Mouse (Mus musculus): ENCODE data around the gene Mtmr12. TPM values are rescaled to one million over a fixed set of nuclear protein-coding genes. Genes with fewer than 3 reads are reported as not detected.
"Not testable (repeated sequence)": the region's sequence is repeated elsewhere in the genome, so short reads cannot be mapped to it uniquely, and the experiment has no call there.

The Mtmr12 gene
- polyA plus RNA-seq (2017; shearing (Covaris generic)), result 10 to 100 TPM; 22.2 to 26.2 (median 25.0) TPM

- peak; percentile 86 for ATAC-seq
Measured at GRCm38 (mm10) chr15:12204319-12205159, at the start of gene Mtmr12. Gene Mtmr12 (plus strand): TSS chr15:12205028.

DNA sequence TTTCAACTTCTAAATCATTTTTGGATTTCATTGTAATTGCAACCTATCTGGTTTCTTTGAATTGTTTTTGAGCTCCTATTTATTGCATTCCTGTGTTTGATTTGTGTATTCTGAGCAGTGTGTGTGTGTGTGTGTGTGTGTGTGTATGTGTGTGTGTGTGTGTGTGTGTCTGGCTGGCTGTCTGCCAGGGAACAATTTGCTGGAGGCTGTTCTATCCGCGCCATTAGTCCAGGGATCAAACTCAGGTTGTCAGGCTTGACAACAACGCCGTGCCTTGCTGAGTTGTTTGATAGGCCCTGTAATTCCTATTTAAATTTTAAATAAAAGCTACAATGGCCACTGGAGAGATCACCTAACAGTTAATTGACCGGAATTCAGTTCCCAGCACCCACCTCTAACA is 26.7 kb upstream of the Mtmr12 start:
- no peak for ATAC-seq

DNA sequence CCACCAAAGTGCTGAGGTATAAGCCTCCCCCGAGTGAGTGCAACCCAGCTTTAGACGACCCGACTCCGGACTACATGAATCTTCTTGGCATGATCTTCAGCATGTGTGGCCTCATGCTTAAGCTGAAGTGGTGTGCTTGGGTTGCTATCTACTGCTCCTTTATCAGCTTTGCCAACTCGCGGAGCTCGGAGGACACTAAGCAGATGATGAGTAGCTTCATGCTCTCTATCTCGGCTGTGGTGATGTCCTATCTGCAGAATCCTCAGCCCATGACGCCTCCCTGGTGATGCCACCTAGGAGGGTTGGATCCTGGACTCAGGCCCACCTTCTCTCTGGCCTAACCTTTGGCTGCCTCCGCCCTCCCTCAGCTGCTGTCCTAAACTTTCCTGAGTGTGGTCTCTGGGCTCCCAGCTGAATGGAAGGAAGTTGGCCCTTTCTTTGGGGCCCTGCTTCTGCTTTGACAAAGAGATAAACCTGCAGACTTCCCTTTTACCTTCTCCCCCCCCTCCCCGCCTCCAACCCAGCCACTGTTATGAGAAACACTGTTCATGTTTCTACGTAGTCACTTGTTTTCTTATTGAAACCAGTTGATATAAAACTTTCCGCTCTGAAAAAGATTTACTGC is 23.5 kb upstream of the Mtmr12 start:
- not testable (repeated sequence) for ATAC-seq

DNA sequence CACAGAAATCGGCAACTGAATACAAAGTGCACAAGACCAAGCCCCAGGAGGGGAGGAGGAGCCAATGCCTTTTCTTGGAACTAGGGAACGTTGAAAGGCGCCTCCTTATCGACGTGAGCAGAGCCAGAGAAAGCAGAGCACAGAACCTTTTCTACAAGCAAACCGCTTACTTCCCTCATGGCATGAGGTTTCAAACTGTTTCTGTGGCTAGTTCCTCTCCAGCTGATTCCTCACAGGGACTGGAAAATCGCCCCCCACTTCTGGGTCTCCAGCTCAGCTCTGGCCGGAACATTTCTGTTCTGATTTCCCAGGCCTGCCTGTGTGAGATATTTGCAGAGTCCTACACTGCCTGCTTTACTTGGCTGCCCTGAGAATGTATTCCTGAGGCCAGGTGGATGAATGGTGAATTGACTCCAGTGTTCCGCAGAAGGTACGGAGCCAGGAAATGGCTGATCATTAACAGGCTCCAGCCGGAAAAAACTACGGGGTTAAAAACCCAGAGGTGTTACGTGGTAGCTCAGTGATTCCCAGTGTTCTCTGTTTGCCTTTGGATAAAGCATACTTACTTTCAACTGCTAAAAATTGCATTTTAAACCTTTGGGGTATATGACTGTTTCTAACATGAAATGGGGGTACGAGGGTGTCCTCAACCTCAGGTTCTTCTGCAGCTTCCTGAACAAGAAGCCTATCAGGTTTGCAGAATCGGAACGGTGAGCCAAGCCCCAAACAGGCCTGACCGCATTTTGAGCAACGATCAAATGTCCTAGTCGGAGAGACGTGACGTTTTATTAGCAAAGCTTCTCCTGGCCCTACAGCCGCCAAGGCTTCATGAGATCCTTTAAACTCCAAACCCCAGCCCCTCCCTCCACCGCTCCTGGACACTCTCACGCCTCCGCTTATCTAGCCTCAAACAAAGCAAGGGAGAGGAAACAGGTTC is 10.7 kb upstream of the Mtmr12 start:
- ATAC-seq, result no peak

DNA sequence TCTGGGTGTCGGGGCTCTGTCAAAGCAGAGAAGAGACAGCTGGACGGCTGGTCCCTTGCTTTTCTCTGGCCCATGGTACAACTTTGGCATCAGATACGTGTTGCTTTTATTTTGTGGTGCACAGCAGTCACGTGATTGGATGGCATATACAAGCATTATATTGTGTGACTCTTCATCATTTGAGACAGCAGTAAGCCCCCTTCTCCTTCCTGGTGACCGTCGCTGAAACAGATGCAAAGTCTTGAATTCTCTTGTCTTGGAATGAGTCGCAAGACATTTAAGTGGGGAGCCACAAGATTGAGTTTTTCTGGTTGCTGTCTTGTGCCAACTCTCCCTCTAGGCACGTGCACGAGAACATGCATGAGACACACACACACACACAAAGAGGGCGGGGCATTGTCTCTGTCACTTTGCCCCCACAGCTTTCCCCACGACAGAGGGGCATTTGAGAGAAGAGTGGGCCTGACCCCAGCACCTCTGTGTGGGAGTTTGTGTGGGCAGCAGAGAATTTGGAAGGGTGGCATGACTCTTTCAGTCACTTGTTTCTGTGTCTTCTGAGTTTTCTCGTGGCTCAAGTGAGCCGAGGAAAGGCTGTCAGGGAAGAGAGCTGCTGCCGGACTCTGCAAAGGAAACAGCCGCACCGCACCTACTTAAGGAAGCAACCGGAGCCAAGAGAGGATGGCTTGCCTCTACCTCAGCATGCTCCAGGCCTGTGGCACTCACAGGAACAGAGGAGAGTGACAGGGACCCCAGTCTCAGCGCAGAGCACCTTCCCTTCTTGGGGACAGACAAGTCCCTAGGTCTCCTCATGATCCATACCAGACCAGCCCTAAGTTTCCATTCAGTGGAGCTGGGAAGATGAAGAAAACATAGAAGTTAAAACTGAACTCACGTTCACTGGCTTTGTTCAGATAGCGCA is 9.8 kb upstream of the Mtmr12 start:
- no peak for ATAC-seq

GRCm38 (mm10) chr15:12195966-12196365 is 8.9 kb upstream of the Mtmr12 start:
- ATAC-seq, result no peak

DNA sequence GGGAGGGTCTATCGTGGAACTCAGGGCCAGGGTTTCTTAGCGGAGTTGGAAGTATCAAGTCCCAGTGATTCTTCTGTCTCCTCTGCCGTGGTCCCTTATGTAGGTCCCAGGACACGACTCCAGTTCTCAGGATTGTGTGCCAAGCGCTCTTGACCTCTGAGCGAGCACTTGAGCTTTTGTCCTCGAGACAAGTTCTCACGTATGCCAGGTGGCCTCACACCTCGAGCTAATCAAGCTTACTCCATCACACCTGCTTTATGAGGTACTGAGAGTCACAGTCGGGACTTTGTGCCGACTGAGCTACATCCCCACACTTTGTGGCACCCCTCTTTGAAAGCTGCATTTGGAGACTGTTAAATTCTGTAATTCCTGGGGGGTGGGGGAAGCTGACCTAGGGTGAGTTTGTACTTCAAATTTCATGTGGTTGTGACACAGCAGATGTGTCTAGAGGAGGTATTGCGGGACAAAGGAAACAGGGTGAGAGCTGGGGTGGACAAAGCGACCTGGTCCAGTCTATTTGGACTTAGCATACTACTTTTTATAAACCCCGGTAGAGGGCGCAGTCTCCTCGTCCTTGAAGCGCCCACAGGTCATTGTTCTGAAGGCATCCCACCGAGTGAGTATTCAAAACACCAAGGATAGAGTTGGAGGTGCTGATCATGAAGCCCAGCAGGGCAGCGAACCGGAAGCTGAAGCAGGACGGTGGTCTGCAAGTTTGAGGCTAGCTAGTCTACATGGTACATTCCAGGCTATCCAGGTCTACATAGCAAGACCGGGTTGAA is 8.2 kb upstream of the Mtmr12 start:
- ATAC-seq, result peak; percentile 75

DNA sequence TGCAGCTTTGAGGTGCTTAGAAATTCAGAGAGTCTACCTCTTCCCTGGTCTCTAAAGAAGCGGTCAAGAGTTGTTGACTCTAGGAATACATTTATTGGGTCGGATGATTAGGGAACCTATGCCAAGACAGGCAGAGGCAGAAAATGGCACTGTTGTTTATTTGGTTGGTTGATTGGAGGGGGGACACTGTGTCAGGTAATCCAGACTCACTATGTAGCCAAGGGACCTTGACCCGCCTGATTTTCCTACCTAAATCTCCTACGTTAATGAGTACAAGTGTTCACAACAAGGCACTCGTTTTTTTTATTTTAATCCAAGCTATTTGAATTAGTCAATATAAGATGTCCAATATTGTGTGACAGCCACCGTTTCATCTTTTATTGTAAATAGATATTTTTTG is 7.5 kb upstream of the Mtmr12 start:
- no peak for ATAC-seq

- no peak for ATAC-seq
Measured at GRCm38 (mm10) chr15:12200021-12200420, 4.8 kb upstream of the Mtmr12 start.

DNA sequence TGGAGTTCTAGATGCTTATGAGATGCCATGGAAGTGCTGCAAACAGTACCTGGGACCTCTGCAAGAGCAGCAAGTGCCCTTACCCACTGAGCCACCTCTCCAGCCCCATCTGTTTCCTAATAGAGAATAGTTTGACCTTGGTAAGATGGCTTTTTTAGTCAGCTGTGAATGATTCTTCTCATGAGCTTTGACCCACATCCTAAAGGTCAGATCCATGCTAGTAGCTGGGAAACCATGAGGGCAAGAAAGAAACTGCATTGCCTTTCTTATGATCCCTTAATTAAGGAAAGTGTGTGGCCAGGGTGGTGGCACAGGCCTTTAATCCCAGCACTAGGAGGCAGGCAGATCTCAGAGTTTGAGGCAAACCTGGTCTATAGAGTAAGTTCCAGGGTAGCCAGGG is 3.0 kb upstream of the Mtmr12 start:
- no peak for ATAC-seq

- no peak for ATAC-seq
Measured at GRCm38 (mm10) chr15:12202456-12202855, 2.4 kb upstream of the Mtmr12 start.

- ATAC-seq, result not testable (repeated sequence)
Measured at GRCm38 (mm10) chr15:12203008-12203407, 1.8 kb upstream of the Mtmr12 start.

DNA sequence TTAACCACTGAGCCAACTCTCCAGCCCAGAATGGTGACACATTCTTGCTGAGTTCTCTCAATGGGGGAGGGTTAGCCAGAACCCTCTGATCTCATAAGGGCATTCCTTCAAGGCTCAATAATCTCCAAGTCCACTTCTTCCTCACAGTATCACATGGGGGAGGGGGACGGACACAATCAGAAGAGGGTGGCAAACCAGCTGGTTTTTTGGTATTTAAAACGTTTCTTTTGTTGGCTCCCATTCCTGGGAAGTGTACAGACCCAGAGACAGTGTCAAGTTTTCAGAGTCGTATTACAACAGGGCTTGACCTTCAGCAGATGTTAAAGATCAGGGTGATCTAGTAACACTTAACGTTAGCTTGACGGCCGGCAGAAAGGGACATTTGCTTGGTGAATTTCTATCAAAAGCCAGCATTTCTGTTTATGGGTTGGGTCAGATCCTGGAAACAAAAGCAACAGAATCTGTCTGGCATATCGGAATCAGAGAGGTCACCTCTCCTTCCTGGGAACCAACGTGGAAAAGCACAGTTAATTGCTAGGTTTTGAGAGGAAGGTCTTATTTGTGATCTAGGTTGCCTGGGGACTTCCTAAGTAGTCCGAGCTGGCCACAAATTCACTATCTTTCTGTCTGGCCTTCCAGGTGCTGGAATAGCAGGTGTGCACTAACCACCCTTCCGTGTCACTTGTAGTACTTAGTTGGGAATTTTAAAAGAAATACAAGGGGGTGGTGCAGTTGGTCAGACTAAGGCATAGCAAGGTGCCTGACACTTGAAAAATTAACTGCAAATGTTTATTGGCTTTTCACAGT is 1.1 kb upstream of the Mtmr12 start:
- no peak for ATAC-seq

DNA sequence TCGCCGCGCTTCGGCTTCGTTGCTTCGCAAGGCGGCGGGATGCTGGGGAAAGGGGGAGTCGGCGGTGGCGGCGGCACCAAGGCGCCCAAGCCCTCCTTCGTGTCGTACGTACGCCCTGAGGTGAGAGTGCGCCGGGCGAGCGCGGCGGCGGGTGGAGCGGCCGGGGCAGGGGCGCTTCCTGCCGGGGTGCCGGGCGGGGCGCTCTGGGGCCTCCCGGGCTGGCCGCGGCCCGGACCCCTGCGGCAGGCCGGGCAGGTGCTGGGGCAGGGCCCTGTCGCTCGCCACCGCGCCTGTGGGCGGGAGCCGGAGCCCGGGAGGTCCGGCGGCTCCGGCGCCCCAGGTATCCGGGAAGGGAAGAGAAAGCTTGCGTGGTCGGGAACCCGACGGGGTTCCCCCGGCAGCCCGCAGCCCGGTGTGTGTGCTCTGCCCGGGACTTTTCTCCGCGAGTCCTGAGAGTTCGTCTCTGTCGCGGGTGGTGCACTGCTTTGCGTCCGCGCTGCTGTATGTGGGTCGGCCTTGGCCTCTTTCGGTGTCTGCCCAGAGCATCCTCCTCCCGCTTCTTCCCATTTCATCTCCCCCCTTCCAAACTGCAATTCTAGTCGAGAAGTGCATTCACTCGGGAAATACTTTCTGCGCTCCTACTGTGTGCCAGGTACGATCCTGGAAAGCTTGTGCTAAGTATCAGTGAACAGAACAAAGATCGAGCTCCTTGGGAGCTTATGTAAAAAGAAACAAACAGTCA is 503 bp downstream of the Mtmr12 start:
- peak; percentile 44 for ATAC-seq

DNA sequence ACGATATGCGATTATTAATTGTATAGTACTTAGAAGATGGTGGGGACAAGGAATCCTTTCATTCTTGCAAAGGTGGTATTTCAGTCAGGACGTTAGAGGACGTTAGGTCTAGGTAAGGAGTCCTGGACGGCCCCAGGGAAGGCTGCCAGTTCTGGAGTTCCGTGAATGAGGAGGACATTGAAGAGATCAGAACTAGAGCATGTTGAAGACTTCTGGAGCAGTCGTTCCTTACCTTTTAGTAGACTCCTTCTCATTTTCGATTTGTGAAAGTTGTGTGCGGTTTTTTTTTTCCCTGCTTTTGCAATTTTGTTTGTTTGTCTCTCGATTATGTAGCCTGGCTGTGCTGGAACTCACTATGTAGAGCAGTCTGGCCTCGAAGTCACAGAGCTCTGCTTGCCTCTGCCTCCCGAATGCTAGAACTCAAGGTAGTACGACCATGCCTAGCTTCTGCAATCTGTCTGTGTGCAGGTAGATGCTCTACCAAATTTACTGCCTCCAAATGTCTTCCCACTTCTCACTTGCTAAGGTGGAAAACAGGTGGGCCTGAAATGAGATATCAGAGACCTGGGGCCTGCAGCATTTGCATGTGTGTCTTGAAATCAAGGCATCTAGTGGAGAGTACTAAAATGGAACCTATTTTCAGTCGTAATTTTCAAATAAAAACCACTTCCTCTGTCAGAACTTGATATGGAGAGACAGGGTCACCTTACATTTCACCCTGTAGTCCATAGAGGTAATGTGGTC is 1.2 kb downstream of the Mtmr12 start:
- peak; percentile 22 for ATAC-seq

GRCm38 (mm10) chr15:12206646-12207222 is 1.9 kb downstream of the Mtmr12 start:
- no peak for ATAC-seq

- no peak for ATAC-seq
Measured at GRCm38 (mm10) chr15:12207556-12208090, 2.8 kb downstream of the Mtmr12 start.

DNA sequence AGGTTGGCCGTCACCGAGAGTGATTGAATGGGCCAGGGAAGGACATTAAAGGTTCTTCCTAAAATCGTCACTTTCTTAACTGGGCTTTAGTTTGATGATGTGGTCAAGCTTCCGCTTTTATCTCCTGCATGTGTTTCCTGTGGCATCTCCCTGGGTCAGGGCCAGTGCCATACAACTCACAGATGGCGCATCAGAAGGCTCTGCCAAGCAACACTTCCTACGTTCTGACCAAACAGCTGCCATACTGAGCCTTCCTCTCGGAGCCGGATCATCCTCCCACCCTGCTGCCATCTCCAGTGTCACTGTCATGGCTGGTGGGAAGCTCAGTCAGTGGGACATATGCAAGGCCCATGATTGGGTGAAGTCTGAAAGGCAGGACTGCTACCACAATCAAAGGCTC is 6.7 kb downstream of the Mtmr12 start:
- no peak for ATAC-seq
